Mouse (Mus musculus) embryonic facial prominence, embryonic 12.5 days (tissue): ENCODE data around the gene Men1. TPM values are rescaled to one million over a fixed set of nuclear protein-coding genes. Genes with fewer than 3 reads are reported as not detected.

Source experiments
- ATAC-seq: fragments of 200-750 bp; cut with Nextera tagmentation; 2 replicates; pipeline ENCODE4 v1.8.0; 2017; ENCODE audit not compliant: insufficient number of reproducible peaks, insufficient read depth, low FRiP score, low TSS enrichment
- H3K27ac ChIP-seq: fragments of 300-500 bp; sonication (generic); 2 replicates; pipeline ENCODE4 v1.5.1; 2016; ENCODE audit warnings: mild to moderate bottlenecking
- H3K27me3 ChIP-seq: fragments of 300-500 bp; sonication (generic); 2 replicates; pipeline ENCODE4 v1.6.1; 2016; ENCODE audit warnings: mild to moderate bottlenecking, moderate library complexity
- H3K36me3 ChIP-seq: fragments of 300-500 bp; sonication (generic); 2 replicates; pipeline ENCODE4 v1.6.1; 2016; ENCODE audit warnings: mild to moderate bottlenecking
- H3K4me1 ChIP-seq: fragments of 300-500 bp; sonication (generic); 2 replicates; pipeline ENCODE4 v1.6.1; 2016
- H3K4me2 ChIP-seq: fragments of 300-500 bp; sonication (generic); replicated peaks from 2 replicates; pipeline ENCODE4 v1.6.1; 2016; ENCODE audit warnings: mild to moderate bottlenecking, moderate library complexity
- H3K4me3 ChIP-seq: fragments of 300-500 bp; sonication (generic); 2 replicates; pipeline ENCODE4 v1.5.1; 2016; ENCODE audit warnings: mild to moderate bottlenecking
- H3K9ac ChIP-seq: fragments of 300-500 bp; sonication (generic); 2 replicates; pipeline ENCODE4 v1.6.1; 2016; ENCODE audit warnings: mild to moderate bottlenecking, moderate library complexity
- H3K9me3 ChIP-seq: fragments of 300-500 bp; sonication (generic); 2 replicates; pipeline ENCODE4 v1.6.1; 2016; ENCODE audit warnings: mild to moderate bottlenecking, moderate library complexity
- WGBS: fragments of 180-500 bp; shearing (Covaris S2); methylation state at CpG from one replicate; pipeline ENCODE4 v1.1.7; 2016; 5-methylcytosine and 5-hydroxymethylcytosine counted together
- polyA plus RNA-seq: library from polyadenylated mRNA; unstranded; fragments of >200 nt; fragmentation: Nextera tagmentation; extraction: Ambion mirVana; gene quantifications from 2 replicates; pipeline ENCODE4 v1.2.1, GENCODE M21; 2016

The Men1 gene
- polyA plus RNA-seq, 1 experiment from 2014 or later, result 107 TPM

DNA sequence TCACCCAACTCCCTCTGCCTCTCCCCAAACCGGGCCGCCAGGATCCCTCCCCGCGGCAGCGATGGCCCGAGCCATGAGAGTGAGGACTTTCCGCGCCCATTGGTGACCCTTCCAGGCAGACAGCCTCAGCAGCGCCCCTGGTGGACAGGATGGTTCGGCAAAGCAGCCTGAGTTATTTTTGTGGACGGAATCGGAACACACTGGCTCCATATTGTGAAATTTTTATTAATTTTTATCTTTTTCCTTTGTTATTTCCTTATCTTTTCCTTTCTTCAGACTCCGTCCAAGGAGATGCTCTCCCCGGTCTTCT is 41.4 kb downstream of the Men1 start:
- Histone ChIP-seq H3K27ac (no peak overlapping the region), H3K9ac (no peak overlapping the region), H3K4me1 (no peaks in the 10 kb centered on the region), H3K27me3 (no peaks in the 10 kb centered on the region), H3K9me3 (no peaks in the 10 kb centered on the region), H3K36me3 (peaks cover 80% of the 10 kb centered on the region), H3K4me2 (no peak overlapping the region), H3K4me3 (no peak overlapping the region)
- ATAC-seq, result no peak
- 73% methylated on average over 14 of the region's 14 CpGs for WGBS

- no peaks in the 10 kb centered on the region for H3K4me1 ChIP-seq
- no peak overlapping the region for H3K27ac ChIP-seq
- H3K36me3 ChIP-seq, result peaks cover 76% of the 10 kb centered on the region
- H3K9ac ChIP-seq, result no peak overlapping the region
- no peak for ATAC-seq
- no peaks in the 10 kb centered on the region for H3K27me3 ChIP-seq
- 86% methylated on average over 2 of the region's 2 CpGs for WGBS
- no peak overlapping the region for H3K4me2 ChIP-seq
- H3K9me3 ChIP-seq, result no peaks in the 10 kb centered on the region
- no peak overlapping the region for H3K4me3 ChIP-seq
Measured at GRCm38 (mm10) chr19:6376643-6377042, 41.9 kb downstream of the Men1 start.

GRCm38 (mm10) chr19:6377327-6378040 is 42.7 kb downstream of the Men1 start:
- Histone ChIP-seq H3K4me3 (no peak overlapping the region), H3K27ac (no peak overlapping the region), H3K9ac (no peak overlapping the region), H3K36me3 (peaks cover 67% of the 10 kb centered on the region), H3K4me1 (no peaks in the 10 kb centered on the region), H3K4me2 (no peak overlapping the region), H3K9me3 (no peaks in the 10 kb centered on the region), H3K27me3 (no peaks in the 10 kb centered on the region)
- WGBS, result 86% methylated on average over 11 of the region's 11 CpGs
- ATAC-seq, result no peak

- H3K9ac ChIP-seq, result no peak overlapping the region
- ATAC-seq, result no peak
- H3K4me2 ChIP-seq, result no peak overlapping the region
- peaks cover 15% of the 10 kb centered on the region for H3K4me1 ChIP-seq
- peaks cover 37% of the 10 kb centered on the region for H3K36me3 ChIP-seq
- no peak overlapping the region for H3K27ac ChIP-seq
- H3K9me3 ChIP-seq, result no peaks in the 10 kb centered on the region
- no peak overlapping the region for H3K4me3 ChIP-seq
- no peaks in the 10 kb centered on the region for H3K27me3 ChIP-seq
- WGBS, result 88% methylated on average over 9 of the region's 9 CpGs
Measured at GRCm38 (mm10) chr19:6380411-6381166, 45.8 kb downstream of the Men1 start.

DNA sequence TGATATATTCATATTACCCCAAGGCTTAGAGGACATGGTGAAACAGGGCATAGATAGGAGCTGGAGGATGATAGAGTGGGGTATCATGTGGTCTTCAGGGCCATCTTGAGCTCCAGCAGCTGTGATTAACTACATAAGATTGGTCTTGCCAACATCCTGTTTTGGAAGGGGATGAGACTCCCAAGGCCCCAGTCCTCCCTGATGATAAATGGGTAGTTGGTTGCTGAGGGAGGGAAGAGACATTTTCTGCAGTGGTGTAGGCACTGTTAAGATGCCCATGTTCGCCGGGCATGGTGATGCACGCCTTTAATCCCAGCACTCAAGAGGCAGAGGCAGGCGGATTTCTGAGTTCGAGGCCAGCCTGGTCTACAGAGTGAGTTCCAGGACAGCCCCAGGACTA is 46.5 kb downstream of the Men1 start:
- no peak overlapping the region for H3K4me3 ChIP-seq
- peaks cover 31% of the 10 kb centered on the region for H3K36me3 ChIP-seq
- no peak overlapping the region for H3K27ac ChIP-seq
- no peak for ATAC-seq
- no peaks in the 10 kb centered on the region for H3K27me3 ChIP-seq
- H3K9me3 ChIP-seq, result no peaks in the 10 kb centered on the region
- peaks cover 15% of the 10 kb centered on the region for H3K4me1 ChIP-seq
- 98% methylated on average over 5 of the region's 5 CpGs for WGBS
- no peak overlapping the region for H3K4me2 ChIP-seq
- no peak overlapping the region for H3K9ac ChIP-seq

- H3K27ac ChIP-seq, result no peak overlapping the region
- no peak overlapping the region for H3K4me3 ChIP-seq
- 70% methylated on average over 4 of the region's 4 CpGs for WGBS
- H3K36me3 ChIP-seq, result peaks cover 19% of the 10 kb centered on the region
- H3K4me2 ChIP-seq, result no peak overlapping the region
- H3K9ac ChIP-seq, result no peak overlapping the region
- H3K27me3 ChIP-seq, result no peaks in the 10 kb centered on the region
- ATAC-seq, result no peak
- H3K4me1 ChIP-seq, result peaks cover 15% of the 10 kb centered on the region
- H3K9me3 ChIP-seq, result no peaks in the 10 kb centered on the region
Measured at GRCm38 (mm10) chr19:6382323-6382924, 47.6 kb downstream of the Men1 start.

DNA sequence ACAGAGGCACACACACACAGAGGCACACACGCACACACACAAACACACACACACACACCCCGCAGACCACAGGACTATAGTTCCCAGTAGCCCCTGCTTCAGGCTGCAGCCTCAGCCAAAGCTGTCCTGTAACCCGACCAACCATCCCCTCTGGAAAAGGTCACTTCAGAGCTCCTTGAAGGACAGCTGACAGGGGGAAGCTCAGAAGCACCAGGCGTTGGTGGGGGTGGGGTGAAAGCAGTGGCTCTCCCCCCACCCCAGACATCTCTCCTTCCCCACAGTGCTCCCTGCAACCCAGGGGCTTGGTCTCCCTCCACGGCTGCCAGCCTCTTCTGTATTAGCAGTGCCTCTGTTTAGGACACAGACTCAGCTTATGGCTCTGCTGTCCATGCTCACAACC is 48.7 kb downstream of the Men1 start:
- Histone ChIP-seq H3K4me2 (no peak overlapping the region), H3K27me3 (no peaks in the 10 kb centered on the region), H3K27ac (no peak overlapping the region), H3K36me3 (peaks cover 9% of the 10 kb centered on the region), H3K9me3 (no peaks in the 10 kb centered on the region), H3K4me3 (no peak overlapping the region), H3K4me1 (peaks cover 15% of the 10 kb centered on the region), H3K9ac (no peak overlapping the region)
- ATAC-seq, result no peak
- 35% methylated on average over 5 of the region's 5 CpGs for WGBS

- H3K4me3 ChIP-seq, result no peak within 1 kb of the TSS
- no peaks in the 10 kb centered on the region for H3K9me3 ChIP-seq
- 21% methylated on average over 7 of the region's 7 CpGs for WGBS
- H3K4me2 ChIP-seq, result no peak within 1 kb of the TSS
- no peak for ATAC-seq
- H3K36me3 ChIP-seq, result peaks cover 2% of the 10 kb centered on the region; the same call in 1 of the 2 replicates
- H3K9ac ChIP-seq, result no peak within 1 kb of the TSS
- H3K27me3 ChIP-seq, result no peaks in the 10 kb centered on the region
- no peak within 1 kb of the TSS; the same call in 1 of the 2 replicates for H3K27ac ChIP-seq
- peaks cover 15% of the 10 kb centered on the region for H3K4me1 ChIP-seq
Measured at GRCm38 (mm10) chr19:6384128-6384527, 49.3 kb downstream of the Men1 start, which contains the start of gene Pygm. Gene Pygm, plus strand, starts transcription at chr19:6384399.

GRCm38 (mm10) chr19:6384954-6385353 is 50.2 kb downstream of the Men1 start:
- WGBS, result 53% methylated on average over 11 of the region's 11 CpGs

GRCm38 (mm10) chr19:6385419-6385818 is 50.6 kb downstream of the Men1 start:
- Histone ChIP-seq H3K4me1 (peaks cover 24% of the 10 kb centered on the region), H3K36me3 (no peaks in the 10 kb centered on the region), H3K4me3 (no peak overlapping the region), H3K9me3 (no peaks in the 10 kb centered on the region), H3K4me2 (no peak overlapping the region), H3K27me3 (no peaks in the 10 kb centered on the region), H3K27ac (no peak overlapping the region), H3K9ac (no peak overlapping the region)
- WGBS, result 75% methylated on average over 5 of the region's 5 CpGs
- ATAC-seq, result no peak

More at GRCm38 (mm10) chr19:6384954-6385353, 50.2 kb downstream of the Men1 start:
- peaks cover 23% of the 10 kb centered on the region for H3K4me1 ChIP-seq
- no peak overlapping the region for H3K4me2 ChIP-seq
- H3K4me3 ChIP-seq, result no peak overlapping the region
- H3K27ac ChIP-seq, result no peak overlapping the region
- H3K9ac ChIP-seq, result no peak overlapping the region
- H3K27me3 ChIP-seq, result no peaks in the 10 kb centered on the region
- no peaks in the 10 kb centered on the region for H3K9me3 ChIP-seq
- ATAC-seq, result no peak
- no peaks in the 10 kb centered on the region for H3K36me3 ChIP-seq

- Histone ChIP-seq H3K9ac (no peak overlapping the region), H3K27ac (no peak overlapping the region), H3K27me3 (no peaks in the 10 kb centered on the region), H3K4me1 (peaks cover 24% of the 10 kb centered on the region), H3K4me3 (no peak overlapping the region), H3K36me3 (no peaks in the 10 kb centered on the region), H3K4me2 (no peak overlapping the region), H3K9me3 (no peaks in the 10 kb centered on the region)
- WGBS, result 82% methylated on average over 7 of the region's 7 CpGs
- no peak for ATAC-seq
Measured at GRCm38 (mm10) chr19:6385821-6386220, 51.0 kb downstream of the Men1 start.

- H3K4me1 ChIP-seq, result peaks cover 24% of the 10 kb centered on the region
- no peaks in the 10 kb centered on the region for H3K36me3 ChIP-seq
- H3K27ac ChIP-seq, result no peak overlapping the region
- no peak overlapping the region for H3K9ac ChIP-seq
- ATAC-seq, result no peak
- no peaks in the 10 kb centered on the region for H3K9me3 ChIP-seq
- H3K4me3 ChIP-seq, result no peak overlapping the region
- no peaks in the 10 kb centered on the region for H3K27me3 ChIP-seq
- no peak overlapping the region for H3K4me2 ChIP-seq
- WGBS, result 66% methylated on average over 9 of the region's 9 CpGs
Measured at GRCm38 (mm10) chr19:6386234-6386633, 51.5 kb downstream of the Men1 start.
